9 mouse cellular contexts compared by ENCODE assay signal in genomic region chr19:24998561-24998960, GRCm38 (mm10). TPM values are rescaled to one million over a fixed set of nuclear protein-coding genes. Genes with fewer than 3 reads are reported as not detected.
DNase-seq lines count a peak whose midpoint lies in the region; ATAC-seq and TF ChIP-seq lines count a peak whose summit lies in the region.
"Had no signal": no experiment of that assay in that cellular context is flagged by ENCODE, and none has a peak within 500 bp of the region (broad histone marks: within the 10 kb centered on the region; RNA-seq: fewer than 3 reads in every experiment).

No protein-coding gene starts in this region.

- no peaks in the 10 kb centered on the region for H3K4me1 ChIP-seq in forebrain, embryonic 11.5 days (replicated peaks; ENCODE audit: control insufficient read depth, insufficient read depth, low read length)
- peaks cover 10% of the 10 kb centered on the region for H3K4me1 ChIP-seq in forebrain, embryonic 16.5 days (replicated peaks; ENCODE audit: control insufficient read depth, insufficient read depth, low read length)
- no peaks in the 10 kb centered on the region for H3K4me1 ChIP-seq in limb, embryonic 11.5 days (ENCODE audit: control insufficient read depth, insufficient read depth, low read length)
- peaks cover 12% of the 10 kb centered on the region for H3K4me1 ChIP-seq in neural tube, embryonic 13.5 days (replicated peaks)

- no peak for ATAC-seq in forebrain, embryonic 11.5 days (replicated peaks; ENCODE audit: low FRiP score)
- ATAC-seq in forebrain, embryonic 16.5 days: no peak
- no peak for ATAC-seq in limb, embryonic 11.5 days (ENCODE audit: insufficient number of reproducible peaks, low FRiP score, low TSS enrichment, low read depth)
- ATAC-seq in neural tube, embryonic 13.5 days (ENCODE audit: low read depth): no peak

- H3K4me3 ChIP-seq in forebrain, embryonic 11.5 days (ENCODE audit: low read depth, low read length): no peak overlapping the region; the same call in 1 of the 2 replicates
- no peak overlapping the region for H3K4me3 ChIP-seq in forebrain, embryonic 16.5 days (replicated peaks; ENCODE audit: low read length)
- no peak overlapping the region; the same call in 1 of the 2 replicates for H3K4me3 ChIP-seq in layer of hippocampus, adult 2 months
- H3K4me3 ChIP-seq in limb, embryonic 11.5 days (ENCODE audit: low read depth, low read length): no peak overlapping the region
- H3K4me3 ChIP-seq in neural tube, embryonic 13.5 days: peak overlapping the region; percentile 66; the same call in 1 of the 2 replicates

- no peak overlapping the region for H3K9ac ChIP-seq in forebrain, embryonic 11.5 days (ENCODE audit: low read length)
- no peak overlapping the region for H3K9ac ChIP-seq in forebrain, embryonic 16.5 days (replicated peaks; ENCODE audit: low read depth, low read length)
- H3K9ac ChIP-seq in limb, embryonic 11.5 days (ENCODE audit: low read length): no peak overlapping the region
- H3K9ac ChIP-seq in neural tube, embryonic 13.5 days: no peak overlapping the region

- peak overlapping the region; percentile 94; the same call in 1 of the 2 replicates for H3K4me2 ChIP-seq in forebrain, embryonic 11.5 days (ENCODE audit: low read depth, low read length, severe bottlenecking)
- H3K4me2 ChIP-seq in forebrain, embryonic 16.5 days (ENCODE audit: low read length): no peak overlapping the region
- peak overlapping the region; percentile 97; the same call in 1 of the 2 replicates for H3K4me2 ChIP-seq in limb, embryonic 11.5 days (ENCODE audit: low read depth, severe bottlenecking)
- peak overlapping the region; percentile 97; the same call in 1 of the 2 replicates for H3K4me2 ChIP-seq in neural tube, embryonic 13.5 days

- H3K36me3 ChIP-seq in forebrain, embryonic 11.5 days (ENCODE audit: control insufficient read depth, insufficient read depth, low read length): no peaks in the 10 kb centered on the region
- H3K36me3 ChIP-seq in forebrain, embryonic 16.5 days (ENCODE audit: control insufficient read depth, insufficient read depth): no peaks in the 10 kb centered on the region
- H3K36me3 ChIP-seq in limb, embryonic 11.5 days (ENCODE audit: control insufficient read depth, insufficient read depth, low read length): no peaks in the 10 kb centered on the region
- H3K36me3 ChIP-seq in neural tube, embryonic 13.5 days: no peaks in the 10 kb centered on the region
- H3K36me3 ChIP-seq: embryonic facial prominence, embryonic 12.5 days had no signal

- TF ChIP-seq CTCF in layer of hippocampus, adult 2 months (conservative IDR thresholded peaks at IDR 0.05): no peak

- DNase-seq in forebrain, embryonic 11.5 days (ENCODE audit: low spot score): no peak
- DNase-seq in layer of hippocampus, adult 2 months (ENCODE audit: low spot score in 2 of 2): no peak
- no peak for DNase-seq in layer of hippocampus, postnatal 36 days
- no peak for DNase-seq in limb, embryonic 11.5 days (ENCODE audit: low spot score)
- no peak for DNase-seq in cerebellum, adult 11 months
- no peak for DNase-seq in thymus, adult 18-20 months

- no peaks in the 10 kb centered on the region for H3K9me3 ChIP-seq in forebrain, embryonic 11.5 days (ENCODE audit: control insufficient read depth, low read length)
- no peaks in the 10 kb centered on the region for H3K9me3 ChIP-seq in forebrain, embryonic 16.5 days (ENCODE audit: control insufficient read depth, low read length)
- H3K9me3 ChIP-seq in limb, embryonic 11.5 days (ENCODE audit: control insufficient read depth, low read length): no peaks in the 10 kb centered on the region
- no peaks in the 10 kb centered on the region for H3K9me3 ChIP-seq in neural tube, embryonic 13.5 days
- H3K9me3 ChIP-seq: embryonic facial prominence, embryonic 12.5 days had no signal

- no peak overlapping the region for H3K27ac ChIP-seq in forebrain, embryonic 11.5 days (ENCODE audit: low read depth, low read length)
- H3K27ac ChIP-seq in forebrain, embryonic 16.5 days (ENCODE audit: low read length): no peak overlapping the region
- H3K27ac ChIP-seq in layer of hippocampus, adult 2 months: peak overlapping the region; percentile 59; the same call in 1 of the 2 replicates
- H3K27ac ChIP-seq in limb, embryonic 11.5 days (replicated peaks; ENCODE audit: low read depth, low read length): no peak overlapping the region
- no peak overlapping the region for H3K27ac ChIP-seq in neural tube, embryonic 13.5 days (replicated peaks)
- H3K27ac ChIP-seq: embryonic facial prominence, embryonic 12.5 days had no signal

- peaks cover 44% of the 10 kb centered on the region for H3K27me3 ChIP-seq in forebrain, embryonic 11.5 days (ENCODE audit: control insufficient read depth, insufficient read depth, low read length)
- H3K27me3 ChIP-seq in forebrain, embryonic 16.5 days (replicated peaks; ENCODE audit: control insufficient read depth, insufficient read depth, low read length): peaks cover 56% of the 10 kb centered on the region
- peaks cover 34% of the 10 kb centered on the region for H3K27me3 ChIP-seq in limb, embryonic 11.5 days (ENCODE audit: control insufficient read depth, insufficient read depth, low read length)
- H3K27me3 ChIP-seq in neural tube, embryonic 13.5 days: peaks cover 76% of the 10 kb centered on the region

- WGBS in forebrain, embryonic 11.5 days: 75% methylated on average over 5 of the region's 5 CpGs
- WGBS in forebrain, embryonic 16.5 days: 81% methylated on average over 5 of the region's 5 CpGs
- WGBS in limb, embryonic 11.5 days: 74% methylated on average over 5 of the region's 5 CpGs
- WGBS in neural tube, embryonic 13.5 days: 75% methylated on average over 5 of the region's 5 CpGs

RNA-seq across cellular contexts. Expression of gene Dock8, which starts 0.8 kb away (rescaled TPM):
- 1.3 and 1.6 TPM in 2 replicates for polyA plus RNA-seq in forebrain, embryonic 11.5 days (2014; fragmentation: Nextera tagmentation; extraction: Ambion mirVana)
- 0.56 and 1.4 TPM in 2 replicates for polyA plus RNA-seq in forebrain, embryonic 16.5 days (2015; fragmentation: Nextera tagmentation; extraction: Ambion mirVana)
- 1 to 10 TPM; 3.0 to 4.5 TPM for total RNA-seq in layer of hippocampus, adult 2 months (2021)
- 1 to 10 TPM; 2.9 to 3.8 TPM for total RNA-seq in layer of hippocampus, postnatal 36 days (2021)
- polyA plus RNA-seq in limb, embryonic 11.5 days (2014; fragmentation: Nextera tagmentation; extraction: Ambion mirVana): 1.6 and 1.9 TPM in 2 replicates
- 1.5 and 2.5 TPM in 2 replicates for polyA plus RNA-seq in neural tube, embryonic 13.5 days (2015; fragmentation: Nextera tagmentation; extraction: Ambion mirVana)

RNA-seq across cellular contexts. Expression of gene Cbwd1, which starts 37.2 kb away (rescaled TPM):
- polyA plus RNA-seq in forebrain, embryonic 11.5 days (2014; fragmentation: Nextera tagmentation; extraction: Ambion mirVana): 21.6 and 22.2 TPM in 2 replicates
- polyA plus RNA-seq in forebrain, embryonic 16.5 days (2015; fragmentation: Nextera tagmentation; extraction: Ambion mirVana): 17.2 and 18.2 TPM in 2 replicates
- 10 to 100 TPM; 14.8 to 16.4 TPM for total RNA-seq in layer of hippocampus, adult 2 months (2021)
- 10 to 100 TPM; 13.3 to 14.1 TPM for total RNA-seq in layer of hippocampus, postnatal 36 days (2021)
- polyA plus RNA-seq in limb, embryonic 11.5 days (2014; fragmentation: Nextera tagmentation; extraction: Ambion mirVana): 21.0 and 22.9 TPM in 2 replicates
- 16.6 and 19.9 TPM in 2 replicates for polyA plus RNA-seq in neural tube, embryonic 13.5 days (2015; fragmentation: Nextera tagmentation; extraction: Ambion mirVana)
